Mouse (Mus musculus) heart, adult 9 months (tissue): ENCODE data around the gene N6amt1.

Experiments used
- DNase-seq, 2 experiments: peaks; one replicate each; pipeline ENCODE4 v3.0.0; 2022; ENCODE audit warnings: low spot score in 2 of 2

The N6amt1 gene

GRCm38 (mm10) chr16:87354075-87354583 is at the start of gene N6amt1:
Gene N6amt1, plus strand, starts transcription at chr16:87354185.
- DNase-seq = peak; percentile 94 to 96

- DNase-seq = peak; percentile 39 to 42
Measured at GRCm38 (mm10) chr16:87305251-87306011, 48.6 kb upstream of the N6amt1 start.

GRCm38 (mm10) chr16:87307109-87307735 is 46.8 kb upstream of the N6amt1 start:
- peak; percentile 62 to 63 for DNase-seq

GRCm38 (mm10) chr16:87310659-87311058 is 43.3 kb upstream of the N6amt1 start:
- DNase-seq = no peak

GRCm38 (mm10) chr16:87318200-87318811 is 35.7 kb upstream of the N6amt1 start:
- no peak for DNase-seq

- DNase-seq = no peak
Measured at GRCm38 (mm10) chr16:87318998-87319397, 35.0 kb upstream of the N6amt1 start.

- DNase-seq = peak; percentile 19 to 46
Measured at GRCm38 (mm10) chr16:87319541-87320251, 34.3 kb upstream of the N6amt1 start.

- DNase-seq = no peak
Measured at GRCm38 (mm10) chr16:87320252-87320555, 33.8 kb upstream of the N6amt1 start.

- DNase-seq = no peak
Measured at GRCm38 (mm10) chr16:87324571-87324970, 29.4 kb upstream of the N6amt1 start.

GRCm38 (mm10) chr16:87329986-87330385 is 24.0 kb upstream of the N6amt1 start:
- no peak for DNase-seq

GRCm38 (mm10) chr16:87334756-87335155 is 19.2 kb upstream of the N6amt1 start:
- no peak for DNase-seq

GRCm38 (mm10) chr16:87341043-87341572 is 12.9 kb upstream of the N6amt1 start:
- no peak for DNase-seq

- peak; percentile 28 to 42 for DNase-seq
Measured at GRCm38 (mm10) chr16:87348133-87348532, 5.9 kb upstream of the N6amt1 start.

GRCm38 (mm10) chr16:87351386-87352105 is 2.4 kb upstream of the N6amt1 start:
- DNase-seq = no peak

- no peak for DNase-seq
Measured at GRCm38 (mm10) chr16:87353605-87354004, 380 bp upstream of the N6amt1 start.

GRCm38 (mm10) chr16:87354748-87355147 is 763 bp downstream of the N6amt1 start:
- DNase-seq = no peak

- DNase-seq = no peak
Measured at GRCm38 (mm10) chr16:87360096-87360495, 6.1 kb downstream of the N6amt1 start.

GRCm38 (mm10) chr16:87364231-87364630 is 10.2 kb downstream of the N6amt1 start:
- no peak for DNase-seq

GRCm38 (mm10) chr16:87366035-87366434 is 12.1 kb downstream of the N6amt1 start:
- DNase-seq = no peak

GRCm38 (mm10) chr16:87366445-87366844 is 12.5 kb downstream of the N6amt1 start:
- no peak for DNase-seq

GRCm38 (mm10) chr16:87382996-87383395 is 29.0 kb downstream of the N6amt1 start:
- no peak for DNase-seq
